Mouse (Mus musculus): ENCODE results near the gene Trp53i13. TPM values are rescaled to one million over a fixed set of nuclear protein-coding genes. Genes with fewer than 3 reads are reported as not detected.

Gene Trp53i13
- total and polyA plus RNA-seq, 2 experiments from 2014 or later, result 7.5 to 11.5 TPM

DNA sequence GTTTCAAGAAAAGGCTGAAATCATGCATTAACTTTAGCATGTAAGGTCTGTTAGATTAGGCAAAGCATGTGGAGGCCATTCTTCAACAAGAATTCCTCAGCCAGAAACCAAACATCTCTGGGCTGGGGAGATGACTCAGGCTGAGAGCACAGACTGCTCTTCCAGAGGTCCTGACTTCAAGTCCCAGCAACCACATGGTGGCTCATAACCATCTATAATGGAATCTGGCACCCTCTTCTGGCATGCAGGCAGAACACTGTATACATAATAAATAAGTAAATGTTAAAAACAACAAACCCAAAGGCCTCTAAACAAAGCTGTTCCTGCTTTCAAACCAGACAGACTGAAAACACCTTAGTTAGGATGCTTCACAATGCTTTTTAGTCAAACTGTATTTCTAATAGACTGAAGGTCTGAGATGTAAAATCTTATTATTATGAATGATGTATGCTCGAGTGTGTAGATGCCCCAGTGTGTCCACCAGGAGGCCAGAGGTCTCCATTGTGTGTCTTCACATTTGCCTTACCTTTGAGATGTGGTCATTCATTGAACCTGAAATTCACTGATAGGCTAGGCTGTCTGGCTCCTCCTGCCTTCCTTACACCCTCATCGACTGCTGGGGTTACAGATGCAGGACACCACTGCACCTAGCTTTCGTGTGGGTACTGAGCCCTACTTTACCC lies 10.2 kb upstream of the Trp53i13 start:
- 76% methylated on average over 3 of the region's 3 CpGs for WGBS
- Histone ChIP-seq H3K9me3 (ENCODE audit: low read length) (no peaks in the 10 kb centered on the region), H3K9ac (replicated peaks; ENCODE audit: low read length, poor library complexity, severe bottlenecking) (no peak overlapping the region)

DNA sequence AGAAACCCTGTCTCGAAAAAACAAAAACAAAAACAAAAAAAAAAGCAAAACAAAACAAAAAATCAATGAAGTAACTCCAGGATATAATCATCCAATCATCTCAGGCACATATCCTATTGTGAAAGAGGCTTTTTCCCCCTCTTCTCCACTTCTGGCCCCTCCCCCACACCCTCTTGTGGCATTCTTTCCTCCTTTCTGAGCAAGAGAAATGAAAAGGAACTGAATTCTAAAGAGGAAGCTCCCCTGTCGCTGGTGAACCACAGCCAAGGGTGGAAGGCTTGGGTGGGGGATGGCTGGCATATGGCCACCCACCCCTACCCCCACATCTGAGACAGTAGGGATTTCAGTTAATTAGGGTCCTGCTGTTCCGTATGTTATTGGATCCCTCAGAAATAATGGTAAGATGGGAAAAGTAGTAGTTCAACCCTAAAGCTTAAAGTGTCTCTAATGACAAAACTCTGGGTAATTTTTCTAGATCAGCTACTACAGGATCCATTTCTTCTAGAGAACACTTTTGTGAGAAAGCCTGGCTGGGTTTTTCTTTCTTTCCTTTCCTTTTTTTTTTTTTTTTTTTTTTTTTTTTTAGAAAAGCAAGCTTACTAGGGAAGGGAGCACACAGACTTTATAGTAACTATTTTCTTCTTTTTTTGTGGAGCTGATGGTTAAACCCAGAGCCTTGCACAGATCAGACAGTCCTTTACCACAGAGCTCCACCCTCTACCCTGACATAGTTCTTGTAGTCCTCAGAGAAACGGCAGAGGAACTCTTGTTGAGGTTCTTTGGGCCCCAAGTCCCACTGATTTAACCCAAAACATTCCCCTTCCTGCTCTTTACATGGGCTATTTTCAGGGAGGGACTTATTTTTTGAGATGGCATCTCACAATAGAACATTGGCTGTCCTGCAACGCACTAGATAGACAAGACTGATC lies 5.1 kb upstream of the Trp53i13 start:
- H3K36me3 ChIP-seq (ENCODE audit: insufficient read depth, low read length), result no peaks in the 10 kb centered on the region
- ATAC-seq (ENCODE audit: low FRiP score), result no peak
- H3K9me3 ChIP-seq (ENCODE audit: low read length), result no peaks in the 10 kb centered on the region
- no peaks in the 10 kb centered on the region for H3K4me1 ChIP-seq (ENCODE audit: insufficient read depth, low read length)
- H3K27ac ChIP-seq (ENCODE audit: low read depth, low read length), result no peak overlapping the region
- 41% methylated on average over 5 of the region's 5 CpGs for WGBS
- no peak for TF ChIP-seq CTCF (IDR thresholded peaks at IDR 0.05)
- no peak overlapping the region for H3K4me3 ChIP-seq (ENCODE audit: low read depth, low read length)
- DNase-seq (ENCODE audit: low spot score), result no peak
- no peak overlapping the region for H3K9ac ChIP-seq (replicated peaks; ENCODE audit: low read length, poor library complexity, severe bottlenecking)
- peaks cover 4% of the 10 kb centered on the region; the same call in 1 of the 2 replicates for H3K27me3 ChIP-seq (ENCODE audit: insufficient read depth, low read length)
- no peak overlapping the region for H3K4me2 ChIP-seq (ENCODE audit: low read depth, low read length, poor library complexity, severe bottlenecking)

More for the DNA sequence above, 10.2 kb upstream of the Trp53i13 start:
- H3K27ac ChIP-seq (ENCODE audit: low read depth, low read length), result no peak overlapping the region
- no peaks in the 10 kb centered on the region for H3K27me3 ChIP-seq (ENCODE audit: insufficient read depth, low read length)
- no peak for DNase-seq (ENCODE audit: low spot score)
- no peaks in the 10 kb centered on the region for H3K4me1 ChIP-seq (ENCODE audit: insufficient read depth, low read length)
- peak; percentile 3; the same call in 1 of the 2 replicates for TF ChIP-seq CTCF (IDR thresholded peaks at IDR 0.05)
- no peak overlapping the region for H3K4me2 ChIP-seq (ENCODE audit: low read depth, low read length, poor library complexity, severe bottlenecking)
- H3K4me3 ChIP-seq (ENCODE audit: low read depth, low read length), result no peak overlapping the region
- H3K36me3 ChIP-seq (ENCODE audit: insufficient read depth, low read length), result no peaks in the 10 kb centered on the region
- ATAC-seq (ENCODE audit: low FRiP score), result no peak

DNA sequence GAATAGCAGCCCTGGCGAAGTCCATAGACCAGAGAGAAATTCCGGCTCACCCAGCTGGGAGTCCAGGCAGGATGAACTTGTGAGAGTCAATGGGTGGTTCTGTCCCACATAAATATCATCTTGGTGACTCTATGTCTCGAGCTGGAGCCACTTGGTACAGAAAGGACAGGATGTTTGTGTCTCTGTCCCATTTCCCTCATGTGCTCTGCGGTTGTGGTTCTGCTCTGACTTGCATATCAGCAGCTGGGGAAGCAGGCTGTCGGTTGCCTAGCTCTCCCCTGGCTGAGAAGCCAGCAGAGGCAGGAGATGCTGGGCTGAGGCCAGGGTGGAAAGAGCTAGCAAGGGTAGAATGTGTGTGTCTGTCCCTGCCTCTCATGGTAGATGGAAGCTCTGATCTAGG lies 3.3 kb upstream of the Trp53i13 start, which contains the start of gene Gm10392:
Gene Gm10392 (minus strand): TSS at position 156 of the 400 bp plus-strand sequence.
- H3K9ac ChIP-seq (replicated peaks; ENCODE audit: low read length, poor library complexity, severe bottlenecking), result no peak within 1 kb of the TSS
- H3K36me3 ChIP-seq (ENCODE audit: insufficient read depth, low read length), result no peaks in the 10 kb centered on the region
- no peaks in the 10 kb centered on the region for H3K9me3 ChIP-seq (ENCODE audit: low read length)
- H3K27ac ChIP-seq (ENCODE audit: low read depth, low read length), result no peak within 1 kb of the TSS
- TF ChIP-seq CTCF (IDR thresholded peaks at IDR 0.05), result no peak
- H3K4me1 ChIP-seq (ENCODE audit: insufficient read depth, low read length), result peaks cover 4% of the 10 kb centered on the region; the same call in 1 of the 2 replicates
- 75% methylated on average over 5 of the region's 5 CpGs for WGBS
- no peak within 1 kb of the TSS for H3K4me3 ChIP-seq (ENCODE audit: low read depth, low read length)
- DNase-seq (ENCODE audit: low spot score), result no peak
- H3K27me3 ChIP-seq (ENCODE audit: insufficient read depth, low read length), result peaks cover 13% of the 10 kb centered on the region; the same call in 1 of the 2 replicates
- H3K4me2 ChIP-seq (ENCODE audit: low read depth, low read length, poor library complexity, severe bottlenecking), result no peak within 1 kb of the TSS
- no peak for ATAC-seq (ENCODE audit: low FRiP score)

DNA sequence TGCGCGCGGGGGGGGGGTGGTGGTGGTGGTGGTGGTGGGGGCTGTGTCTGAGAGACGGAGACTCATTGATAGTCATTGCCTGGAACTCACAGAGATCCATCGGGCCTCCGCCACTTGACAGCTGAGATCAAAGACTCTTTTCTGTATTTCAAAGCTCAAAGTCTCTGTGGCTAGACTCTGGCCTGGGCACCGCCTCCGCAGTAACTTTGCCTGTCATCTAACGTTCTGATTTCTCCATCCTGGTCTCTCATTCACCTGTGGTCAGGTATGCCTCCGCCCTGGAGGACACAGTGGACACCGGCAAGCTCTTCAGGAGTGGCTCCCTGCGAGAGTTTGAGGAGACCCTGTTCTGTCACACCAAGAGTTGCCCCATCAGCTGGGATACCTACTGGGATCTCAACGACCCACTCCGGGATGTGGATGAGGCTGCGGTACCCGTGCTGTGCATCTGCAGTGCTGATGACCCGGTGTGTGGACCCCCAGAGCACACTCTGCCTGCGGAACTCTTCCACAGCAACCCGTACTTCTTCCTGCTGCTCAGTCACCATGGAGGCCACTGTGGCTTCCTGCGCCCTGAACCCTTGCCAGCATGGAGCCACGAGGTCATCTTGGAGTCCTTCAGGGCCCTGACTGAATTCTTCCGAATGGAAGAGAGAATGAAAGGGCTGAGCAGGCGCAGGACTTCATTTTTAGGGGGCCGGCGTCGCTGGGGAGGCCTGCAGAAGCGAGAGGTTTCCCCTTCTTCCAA lies 2.4 kb upstream of the Trp53i13 start:
- no peak overlapping the region for H3K27ac ChIP-seq (ENCODE audit: low read depth, low read length)
- H3K4me3 ChIP-seq (ENCODE audit: low read depth, low read length), result no peak overlapping the region
- TF ChIP-seq CTCF (IDR thresholded peaks at IDR 0.05), result no peak
- no peaks in the 10 kb centered on the region for H3K9me3 ChIP-seq (ENCODE audit: low read length)
- DNase-seq (ENCODE audit: low spot score) (no peak), ATAC-seq (ENCODE audit: low FRiP score) (no peak)
- no peak overlapping the region for H3K9ac ChIP-seq (replicated peaks; ENCODE audit: low read length, poor library complexity, severe bottlenecking)
- 78% methylated on average over 27 of the region's 27 CpGs for WGBS
- H3K36me3 ChIP-seq (ENCODE audit: insufficient read depth, low read length), result no peaks in the 10 kb centered on the region
- peaks cover 13% of the 10 kb centered on the region; the same call in 1 of the 2 replicates for H3K27me3 ChIP-seq (ENCODE audit: insufficient read depth, low read length)
- no peak overlapping the region for H3K4me2 ChIP-seq (ENCODE audit: low read depth, low read length, poor library complexity, severe bottlenecking)
- H3K4me1 ChIP-seq (ENCODE audit: insufficient read depth, low read length), result peaks cover 4% of the 10 kb centered on the region; the same call in 1 of the 2 replicates

DNA sequence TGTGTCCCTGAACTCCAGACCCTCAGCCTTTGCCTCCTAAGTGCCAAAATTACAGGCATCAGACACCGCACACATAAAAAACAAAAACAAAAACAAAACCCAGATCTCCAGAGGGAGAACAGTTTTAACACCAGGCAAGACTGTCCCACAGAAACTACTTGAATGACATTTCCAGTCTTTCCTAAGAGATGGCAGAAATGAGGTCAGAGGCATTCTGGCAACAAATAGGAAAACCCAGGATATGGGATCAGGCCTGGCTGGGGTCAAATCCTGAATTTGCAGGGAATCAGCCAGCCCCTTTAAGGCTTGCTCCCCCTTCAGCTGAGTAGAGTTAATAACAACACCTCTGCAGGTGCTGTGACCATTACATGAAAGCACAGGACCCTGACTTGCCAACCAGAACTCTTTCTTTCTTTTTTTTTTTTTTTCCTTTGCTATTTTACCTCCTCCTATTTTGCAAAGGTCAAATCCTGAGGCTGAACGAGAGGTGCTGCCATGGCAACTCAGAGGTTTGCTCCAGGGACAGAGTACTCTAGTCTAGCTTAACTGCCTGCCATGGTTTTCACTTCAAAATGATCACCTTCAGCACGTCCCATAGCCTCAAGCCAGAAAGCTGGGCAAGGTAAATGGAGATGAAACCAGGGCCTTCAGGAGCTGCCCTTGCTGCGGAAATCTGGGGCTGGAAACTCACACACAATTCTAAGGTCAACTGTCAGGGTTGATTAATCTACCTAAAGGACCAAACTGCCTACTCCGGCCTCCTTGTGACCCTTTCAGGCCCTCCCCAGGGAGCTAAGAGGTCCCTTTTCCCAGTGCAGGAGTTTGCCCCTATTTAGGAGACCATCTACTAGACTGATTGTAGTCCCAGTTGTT lies 1.0 kb upstream of the Trp53i13 start:
- H3K27ac ChIP-seq (ENCODE audit: low read depth, low read length), result no peak overlapping the region
- 53% methylated on average over 5 of the region's 5 CpGs for WGBS

More for the DNA sequence above, 1.0 kb upstream of the Trp53i13 start:
- ATAC-seq (ENCODE audit: low FRiP score), result no peak
- Histone ChIP-seq H3K4me2 (ENCODE audit: low read depth, low read length, poor library complexity, severe bottlenecking) (no peak overlapping the region), H3K9ac (replicated peaks; ENCODE audit: low read length, poor library complexity, severe bottlenecking) (no peak overlapping the region), H3K27me3 (ENCODE audit: insufficient read depth, low read length) (peaks cover 13% of the 10 kb centered on the region; the same call in 1 of the 2 replicates), H3K9me3 (ENCODE audit: low read length) (no peaks in the 10 kb centered on the region), H3K4me1 (ENCODE audit: insufficient read depth, low read length) (peaks cover 12% of the 10 kb centered on the region), H3K4me3 (ENCODE audit: low read depth, low read length) (no peak overlapping the region), H3K36me3 (ENCODE audit: insufficient read depth, low read length) (no peaks in the 10 kb centered on the region)
- no peak for TF ChIP-seq CTCF (IDR thresholded peaks at IDR 0.05)
- no peak for DNase-seq (ENCODE audit: low spot score)

All from midbrain, postnatal 0 days (tissue).